Mouse (Mus musculus): Measurements from ENCODE around the gene Ikzf3.

DNA sequence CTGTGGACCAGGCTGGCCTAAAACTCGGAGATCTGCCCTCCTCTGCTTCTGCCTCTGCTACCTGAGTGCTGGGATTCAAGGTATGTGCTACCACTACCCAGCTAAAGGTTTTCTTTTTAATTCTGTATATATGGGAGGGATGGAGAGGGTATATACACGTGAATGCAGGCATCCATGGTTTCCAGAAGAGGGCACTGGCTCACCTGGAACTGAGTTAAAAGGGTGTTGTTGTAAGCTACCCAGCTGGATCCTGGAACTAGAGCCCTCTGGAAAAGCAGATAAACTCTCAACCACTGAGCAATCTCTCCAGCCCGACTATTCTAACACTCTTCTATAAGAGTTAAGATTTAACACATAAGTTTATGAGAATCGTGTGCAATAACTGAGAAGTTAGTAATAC lies 3.5 kb upstream of the Ikzf3 start:
- TF ChIP-seq POLR2AphosphoS2 (IDR thresholded peaks at IDR 0.05; ENCODE audit: insufficient read length, low read depth) (no peak), POLR2A (IDR thresholded peaks at IDR 0.05; ENCODE audit: insufficient read length, low read depth) (no peak), REST (IDR thresholded peaks at IDR 0.05; ENCODE audit: insufficient read depth, insufficient read length) (no peak), MYOG (IDR thresholded peaks at IDR 0.05; ENCODE audit: control insufficient read depth in 1 of 3, insufficient read depth in 1 of 3, insufficient read length in 2 of 3, low read depth in 2 of 3) (no peak), USF1 (IDR thresholded peaks at IDR 0.05; ENCODE audit: low read depth) (no peak), SRF (IDR thresholded peaks at IDR 0.05; ENCODE audit: control insufficient read depth, insufficient read length, low read depth) (no peak)
